Mouse (Mus musculus) kidney, adult 2 months (tissue): Measurements from ENCODE around the gene Lamc2. TPM values are rescaled to one million over a fixed set of nuclear protein-coding genes. Genes with fewer than 3 reads are reported as not detected.

Experiments used
- DNase-seq: peaks from one replicate; pipeline ENCODE4 v3.0.0; 2021
- H3K27ac ChIP-seq: fragments of 200-500 bp; 2 replicates; pipeline ENCODE4 v1.5.1; 2012; ENCODE audit warnings: low read depth, low read length, control low read depth, inconsistent platforms; ENCODE audit not compliant: insufficient read depth
- H3K27me3 ChIP-seq: fragments of 200-500 bp; replicated peaks from 2 replicates; pipeline ENCODE4 v1.6.1; 2012; ENCODE audit warnings: mild to moderate bottlenecking, moderate library complexity, low read length, inconsistent platforms; ENCODE audit not compliant: control insufficient read depth, insufficient read depth
- H3K36me3 ChIP-seq: fragments of 200-500 bp; 2 replicates; pipeline ENCODE4 v1.6.1; 2012; ENCODE audit warnings: mild to moderate bottlenecking, moderate library complexity, low read length, inconsistent platforms; ENCODE audit not compliant: control insufficient read depth, insufficient read depth
- H3K4me1 ChIP-seq: fragments of 200-500 bp; 2 replicates; pipeline ENCODE4 v1.6.1; 2011; ENCODE audit warnings: low read length; ENCODE audit not compliant: control insufficient read depth, insufficient read depth
- H3K4me3 ChIP-seq: fragments of 200-500 bp; 2 replicates; pipeline ENCODE4 v1.5.1; 2011; ENCODE audit warnings: mild to moderate bottlenecking, low read depth, low read length, control low read depth; ENCODE audit not compliant: insufficient read depth
- CTCF ChIP-seq: fragments of 200-500 bp; conservative IDR thresholded peaks from 2 replicates; pipeline ENCODE4 v1.5.1; 2011; ENCODE audit warnings: low read depth, mild to moderate bottlenecking, control low read depth, low read length, moderate library complexity, mixed read lengths; ENCODE audit not compliant: insufficient read depth, insufficient read length
- POLR2A ChIP-seq: fragments of 200-500 bp; IDR thresholded peaks from one replicate; pipeline ENCODE4 v1.6.1; 2011; ENCODE audit warnings: low read depth, low read length, control low read depth
- WGBS: fragments of 180-500 bp; shearing (Covaris S2); methylation state at CpG from one replicate; pipeline ENCODE4 v1.1.7; 2018; 5-methylcytosine and 5-hydroxymethylcytosine counted together
- polyA plus RNA-seq: library from polyadenylated mRNA; depleted of rRNA; stranded (reverse); fragments of >200 nt; gene quantifications from 2 replicates; pipeline ENCODE4 v1.2.3, GENCODE M21; 2012

The Lamc2 gene
- polyA plus RNA-seq, 1 experiment, result 7.0 TPM

DNA sequence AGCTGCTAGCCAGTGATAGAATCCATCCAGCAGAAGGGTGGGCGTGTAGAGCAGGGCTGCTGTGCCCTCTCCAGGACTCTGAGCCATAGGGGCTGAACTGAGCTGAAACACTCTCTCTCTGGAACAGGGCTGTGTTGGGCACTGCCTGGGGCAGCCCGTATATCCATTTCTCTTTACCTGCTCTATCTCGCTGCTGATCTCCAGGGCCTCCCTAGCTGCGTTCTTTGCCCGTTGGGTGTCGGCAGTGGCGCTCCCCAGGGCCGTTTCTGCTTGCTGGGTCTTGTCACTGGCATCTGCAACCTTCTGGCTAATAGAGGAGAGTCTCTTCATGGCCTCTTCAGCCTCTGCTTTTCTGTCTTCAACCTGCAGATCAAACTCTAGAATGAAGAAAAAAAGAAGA is 57.5 kb downstream of the Lamc2 start:
- Histone ChIP-seq H3K27ac (no peak overlapping the region), H3K36me3 (no peaks in the 10 kb centered on the region), H3K4me3 (no peak overlapping the region), H3K4me1 (no peaks in the 10 kb centered on the region; the same call in 1 of the 2 replicates), H3K27me3 (no peaks in the 10 kb centered on the region)
- TF ChIP-seq POLR2A, result no peak
- TF ChIP-seq CTCF, result no peak
- DNase-seq, result no peak
- 87% methylated on average over 8 of the region's 8 CpGs for WGBS

DNA sequence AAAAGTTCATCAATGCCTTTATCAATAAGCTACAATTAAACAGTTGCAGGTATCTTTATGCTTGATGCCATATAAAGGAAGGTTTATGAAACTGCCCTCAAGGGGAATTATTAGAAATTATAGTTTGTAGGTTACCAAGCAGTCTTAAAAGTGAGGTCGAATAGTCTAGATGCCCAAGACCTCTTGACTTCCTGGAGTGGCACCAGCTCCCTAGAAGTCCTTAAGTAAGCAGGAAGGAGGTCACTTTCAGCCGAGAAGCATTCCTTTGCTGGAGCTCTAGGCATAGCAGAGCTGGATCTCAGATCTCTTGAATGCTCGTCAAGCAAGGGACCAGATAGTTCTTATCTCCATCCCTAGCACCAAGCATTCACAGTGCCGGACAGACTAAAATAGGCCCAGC is 58.6 kb downstream of the Lamc2 start:
- no peak for TF ChIP-seq CTCF
- no peak for TF ChIP-seq POLR2A
- no peak for DNase-seq
- Histone ChIP-seq H3K27me3 (no peaks in the 10 kb centered on the region), H3K4me3 (no peak overlapping the region), H3K36me3 (no peaks in the 10 kb centered on the region), H3K27ac (no peak overlapping the region), H3K4me1 (no peaks in the 10 kb centered on the region; the same call in 1 of the 2 replicates)
- 62% methylated on average over 4 of the region's 4 CpGs for WGBS

DNA sequence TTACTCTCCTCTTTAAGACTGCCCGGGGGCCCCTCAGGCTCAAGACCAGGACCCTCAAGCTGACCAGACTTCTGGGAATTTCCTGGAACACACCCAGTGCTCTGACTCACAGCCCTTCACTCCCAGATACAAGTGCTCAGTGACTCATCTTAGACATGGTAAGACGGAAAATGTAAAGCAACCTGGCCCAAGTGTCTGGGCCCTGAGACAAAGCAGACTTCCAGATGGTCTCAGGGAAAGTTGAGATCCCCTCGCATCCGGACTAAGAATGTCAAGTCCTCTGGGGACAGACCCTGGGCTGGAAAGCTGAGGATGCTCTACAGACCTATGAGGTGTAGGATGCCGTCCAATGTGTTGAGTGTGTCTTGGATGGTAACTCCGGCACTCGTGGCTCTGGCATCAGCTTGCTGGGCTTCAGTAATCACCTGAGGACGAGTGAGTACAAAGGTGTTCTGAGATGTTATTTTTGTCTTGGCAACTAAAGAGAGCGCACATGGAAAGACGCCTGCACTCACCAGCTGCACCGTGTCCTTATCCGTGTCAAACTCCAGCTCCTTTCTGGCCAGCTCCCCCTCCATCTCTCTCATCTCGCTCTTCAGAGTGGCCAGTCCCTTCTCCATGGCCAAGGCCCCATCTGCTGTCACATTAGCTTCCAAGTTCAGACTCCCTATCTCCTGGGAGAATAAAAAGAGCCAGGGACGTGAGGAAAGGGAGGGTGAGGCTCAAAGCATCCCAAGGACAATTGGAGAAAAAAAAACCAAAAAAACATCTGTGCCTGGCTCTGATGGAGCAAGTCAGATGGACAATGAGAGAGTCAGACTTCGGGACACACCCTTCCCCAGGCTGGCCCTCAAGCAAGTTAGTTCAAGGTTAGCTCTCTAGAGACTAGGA is 59.5 kb downstream of the Lamc2 start:
- DNase-seq, result peak; percentile 25
- no peak overlapping the region for H3K4me3 ChIP-seq
- H3K27ac ChIP-seq, result no peak overlapping the region
- no peaks in the 10 kb centered on the region for H3K27me3 ChIP-seq
- H3K36me3 ChIP-seq, result no peaks in the 10 kb centered on the region
- TF ChIP-seq CTCF, result no peak
- TF ChIP-seq POLR2A, result no peak
- WGBS, result 79% methylated on average over 15 of the region's 15 CpGs
- no peaks in the 10 kb centered on the region; the same call in 1 of the 2 replicates for H3K4me1 ChIP-seq

DNA sequence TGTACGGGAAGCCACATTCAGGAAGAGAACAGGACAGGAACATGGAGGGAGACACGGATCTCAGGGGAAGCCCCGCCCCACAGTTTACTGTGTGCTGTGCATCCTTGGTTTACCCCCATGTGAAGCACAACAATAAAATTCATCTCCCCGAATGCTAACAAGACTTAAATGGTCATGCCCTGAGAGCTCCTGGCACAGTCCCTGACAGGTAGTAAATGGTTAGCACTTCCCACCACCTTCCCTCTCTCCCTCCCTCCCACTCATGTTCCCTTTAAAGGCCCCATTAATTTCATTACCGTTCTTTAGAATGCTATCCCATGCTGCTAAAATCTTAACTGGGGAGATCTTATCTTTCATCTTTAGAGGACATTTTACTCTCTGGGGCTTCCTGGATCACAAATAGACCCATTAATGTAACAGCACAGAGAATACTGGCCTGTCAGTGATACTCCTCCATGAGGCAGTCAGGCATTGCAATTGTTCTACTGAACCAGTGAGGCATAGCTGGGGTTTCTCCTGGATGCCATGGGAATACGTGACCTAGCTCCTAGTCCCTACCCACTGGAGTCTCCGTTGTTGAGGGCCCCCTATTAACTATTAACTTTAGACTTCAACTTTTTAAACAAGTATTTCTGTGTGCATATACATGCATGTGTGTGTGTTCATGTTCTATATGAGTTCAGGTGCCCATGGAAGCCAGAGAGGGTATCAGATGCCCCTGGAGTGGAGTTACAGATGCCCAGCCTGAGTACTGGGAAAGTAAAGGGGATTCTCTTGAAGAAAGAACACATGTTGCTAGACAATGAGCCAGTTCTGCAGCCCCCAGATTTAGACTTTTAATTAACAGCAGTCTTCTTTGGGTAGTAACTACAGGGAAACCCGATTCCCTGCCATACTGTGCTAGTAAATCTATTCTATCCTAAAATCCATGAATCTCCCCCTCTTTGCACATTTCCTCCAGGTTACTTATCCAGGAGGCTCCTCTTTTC is 60.7 kb downstream of the Lamc2 start:
- peak; percentile 52 for DNase-seq
- no peaks in the 10 kb centered on the region; the same call in 1 of the 2 replicates for H3K4me1 ChIP-seq
- 33% methylated on average over 8 of the region's 8 CpGs for WGBS
- no peak overlapping the region for H3K27ac ChIP-seq
- no peak overlapping the region for H3K4me3 ChIP-seq
- no peaks in the 10 kb centered on the region for H3K36me3 ChIP-seq
- TF ChIP-seq POLR2A (no peak), CTCF (no peak)
- no peaks in the 10 kb centered on the region for H3K27me3 ChIP-seq

DNA sequence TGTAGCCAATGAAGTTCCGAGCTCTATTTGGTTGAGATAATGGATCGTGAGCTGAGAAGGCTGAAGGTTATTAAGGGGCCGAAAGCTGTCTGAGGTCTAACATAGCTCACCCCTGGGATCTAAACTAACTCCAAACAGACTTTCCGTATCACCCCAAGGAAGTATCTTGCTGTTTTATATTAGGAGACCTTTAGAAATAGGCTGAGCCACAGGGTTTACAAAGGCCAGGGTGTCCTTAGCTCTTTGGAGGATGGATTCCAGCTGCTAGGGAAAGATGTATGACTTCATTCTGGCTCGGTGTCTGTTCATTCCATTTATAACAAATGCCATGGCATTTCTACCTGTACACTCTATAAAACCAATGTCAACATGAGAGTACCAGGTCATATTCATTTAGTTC is 61.7 kb downstream of the Lamc2 start:
- Histone ChIP-seq H3K4me1 (no peaks in the 10 kb centered on the region; the same call in 1 of the 2 replicates), H3K27ac (no peak overlapping the region), H3K27me3 (no peaks in the 10 kb centered on the region), H3K4me3 (no peak overlapping the region), H3K36me3 (no peaks in the 10 kb centered on the region)
- no peak for TF ChIP-seq CTCF
- no peak for TF ChIP-seq POLR2A
- 83% methylated on average over 5 of the region's 5 CpGs for WGBS
- DNase-seq, result no peak

DNA sequence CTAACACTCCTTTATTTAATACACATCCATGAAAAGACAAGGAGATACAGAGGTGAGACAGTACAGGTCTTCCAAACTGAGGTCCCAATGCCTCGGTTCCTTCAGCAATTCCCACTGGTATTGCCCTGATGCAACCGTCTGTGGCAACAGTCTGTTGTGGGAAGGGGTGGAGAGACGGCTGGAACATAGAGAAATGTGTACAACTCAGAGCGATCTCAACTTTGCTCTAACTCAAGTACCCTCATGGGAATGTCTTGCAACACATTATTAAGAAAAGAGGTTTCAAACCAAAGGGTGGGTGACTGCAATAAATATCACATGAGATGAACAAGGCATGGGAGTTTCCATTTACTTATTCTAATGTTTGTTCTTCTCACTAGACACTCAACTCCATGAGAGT is 63.5 kb downstream of the Lamc2 start:
- Histone ChIP-seq H3K4me1 (no peaks in the 10 kb centered on the region; the same call in 1 of the 2 replicates), H3K27ac (no peak overlapping the region), H3K36me3 (no peaks in the 10 kb centered on the region), H3K4me3 (no peak overlapping the region), H3K27me3 (no peaks in the 10 kb centered on the region)
- DNase-seq, result no peak
- WGBS, result 92% methylated on average over 4 of the region's 4 CpGs
- TF ChIP-seq CTCF (no peak), POLR2A (no peak)
